Mouse (Mus musculus): Measurements from ENCODE around the gene Grin2a. TPM values are rescaled to one million over a fixed set of nuclear protein-coding genes. Genes with fewer than 3 reads are reported as not detected.

Grin2a gene
- polyA plus RNA-seq, 1 experiment from 2014 or later, result 0.47 TPM

DNA sequence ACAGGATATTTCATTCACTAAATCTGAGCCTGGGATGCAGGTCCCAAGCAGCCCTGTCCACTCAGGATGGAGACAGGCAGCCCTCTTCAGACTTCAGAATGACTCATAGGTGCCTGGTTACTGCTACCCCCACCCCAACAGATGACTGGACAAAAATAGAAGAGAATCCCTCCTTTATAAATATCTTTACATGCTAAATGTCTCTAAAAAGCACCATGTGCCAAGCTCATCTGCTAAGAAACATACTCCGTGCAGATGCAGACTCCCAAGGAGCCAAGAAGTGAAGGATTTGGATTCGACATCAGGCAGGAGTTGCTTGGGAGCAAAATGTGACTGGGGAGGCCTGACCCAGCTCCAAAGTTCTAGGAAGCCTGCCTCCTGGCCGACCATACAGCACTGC is 46.1 kb downstream of the Grin2a start:
- ATAC-seq (no peak), DNase-seq (ENCODE audit: low spot score) (no peak)
- no peaks in the 10 kb centered on the region for H3K4me1 ChIP-seq (ENCODE audit: control insufficient read depth, insufficient read depth, low read length)
- WGBS, result 76% methylated on average over 3 of the region's 3 CpGs
- no peaks in the 10 kb centered on the region for H3K36me3 ChIP-seq (ENCODE audit: control insufficient read depth, insufficient read depth, low read length)
- H3K4me2 ChIP-seq (ENCODE audit: low read length), result no peak overlapping the region
- no peak overlapping the region for H3K4me3 ChIP-seq (ENCODE audit: low read depth, low read length)
- no peaks in the 10 kb centered on the region for H3K9me3 ChIP-seq (replicated peaks; ENCODE audit: control insufficient read depth, low read length)
- H3K9ac ChIP-seq (ENCODE audit: low read length), result no peak overlapping the region
- H3K27me3 ChIP-seq (replicated peaks; ENCODE audit: control insufficient read depth, insufficient read depth, low read length), result no peaks in the 10 kb centered on the region
- no peak overlapping the region for H3K27ac ChIP-seq (ENCODE audit: low read depth, low read length)

DNA sequence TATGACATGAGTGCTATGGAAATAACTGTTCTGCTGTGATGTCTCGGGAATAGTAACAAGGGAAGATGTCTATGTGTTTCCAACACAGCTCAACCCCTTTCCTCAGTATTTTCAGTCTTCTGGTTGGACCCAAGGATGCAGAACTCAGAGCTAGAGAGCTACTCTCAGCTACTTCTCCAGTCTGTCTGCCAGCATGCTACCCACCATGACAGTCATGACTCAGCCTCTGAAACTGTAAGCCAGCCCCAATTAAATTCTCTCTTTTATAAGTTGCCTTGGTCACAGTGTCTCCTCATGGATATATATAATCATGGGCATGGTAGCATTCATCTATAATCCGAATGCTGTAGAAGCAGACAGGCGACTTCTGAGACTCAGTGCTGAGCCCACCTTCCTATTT is 47.9 kb downstream of the Grin2a start:
- 87% methylated on average over 3 of the region's 3 CpGs for WGBS
- ATAC-seq, result no peak

DNA sequence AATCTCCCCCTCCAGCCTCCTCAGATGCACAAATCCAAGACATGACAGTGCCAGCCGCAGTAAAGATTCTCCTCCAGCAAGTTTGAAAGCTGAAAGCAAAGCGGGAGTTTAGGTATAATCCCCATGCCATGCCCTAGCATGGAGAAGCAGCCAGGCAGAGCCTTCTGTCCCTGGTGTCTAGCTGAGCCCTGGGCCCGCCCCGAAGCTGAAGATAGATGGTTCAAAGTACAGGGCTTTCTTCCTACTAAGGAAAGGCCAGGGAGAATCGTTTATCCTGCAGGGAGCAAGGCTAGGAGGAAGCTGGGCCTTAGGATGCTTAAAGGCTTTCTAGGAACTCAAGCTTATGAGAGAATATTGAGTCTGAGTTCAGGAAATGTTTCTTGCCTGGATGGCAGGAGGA is 50.5 kb downstream of the Grin2a start:
- no peak overlapping the region for H3K9ac ChIP-seq (ENCODE audit: low read length)
- WGBS, result 77% methylated on average over 5 of the region's 5 CpGs
- no peaks in the 10 kb centered on the region for H3K9me3 ChIP-seq (replicated peaks; ENCODE audit: control insufficient read depth, low read length)
- no peaks in the 10 kb centered on the region for H3K27me3 ChIP-seq (replicated peaks; ENCODE audit: control insufficient read depth, insufficient read depth, low read length)
- no peak overlapping the region for H3K27ac ChIP-seq (ENCODE audit: low read depth, low read length)
- DNase-seq (ENCODE audit: low spot score) (no peak), ATAC-seq (no peak)
- H3K36me3 ChIP-seq (ENCODE audit: control insufficient read depth, insufficient read depth, low read length), result no peaks in the 10 kb centered on the region
- H3K4me1 ChIP-seq (ENCODE audit: control insufficient read depth, insufficient read depth, low read length), result no peaks in the 10 kb centered on the region
- H3K4me2 ChIP-seq (ENCODE audit: low read length), result no peak overlapping the region
- no peak overlapping the region for H3K4me3 ChIP-seq (ENCODE audit: low read depth, low read length)

More for the DNA sequence above, 47.9 kb downstream of the Grin2a start:
- no peak overlapping the region for H3K4me2 ChIP-seq (ENCODE audit: low read length)
- H3K4me3 ChIP-seq (ENCODE audit: low read depth, low read length), result no peak overlapping the region
- DNase-seq (ENCODE audit: low spot score), result no peak
- H3K27me3 ChIP-seq (replicated peaks; ENCODE audit: control insufficient read depth, insufficient read depth, low read length), result no peaks in the 10 kb centered on the region
- no peaks in the 10 kb centered on the region for H3K9me3 ChIP-seq (replicated peaks; ENCODE audit: control insufficient read depth, low read length)
- no peaks in the 10 kb centered on the region for H3K4me1 ChIP-seq (ENCODE audit: control insufficient read depth, insufficient read depth, low read length)
- H3K9ac ChIP-seq (ENCODE audit: low read length), result no peak overlapping the region
- no peaks in the 10 kb centered on the region for H3K36me3 ChIP-seq (ENCODE audit: control insufficient read depth, insufficient read depth, low read length)
- no peak overlapping the region for H3K27ac ChIP-seq (ENCODE audit: low read depth, low read length)

DNA sequence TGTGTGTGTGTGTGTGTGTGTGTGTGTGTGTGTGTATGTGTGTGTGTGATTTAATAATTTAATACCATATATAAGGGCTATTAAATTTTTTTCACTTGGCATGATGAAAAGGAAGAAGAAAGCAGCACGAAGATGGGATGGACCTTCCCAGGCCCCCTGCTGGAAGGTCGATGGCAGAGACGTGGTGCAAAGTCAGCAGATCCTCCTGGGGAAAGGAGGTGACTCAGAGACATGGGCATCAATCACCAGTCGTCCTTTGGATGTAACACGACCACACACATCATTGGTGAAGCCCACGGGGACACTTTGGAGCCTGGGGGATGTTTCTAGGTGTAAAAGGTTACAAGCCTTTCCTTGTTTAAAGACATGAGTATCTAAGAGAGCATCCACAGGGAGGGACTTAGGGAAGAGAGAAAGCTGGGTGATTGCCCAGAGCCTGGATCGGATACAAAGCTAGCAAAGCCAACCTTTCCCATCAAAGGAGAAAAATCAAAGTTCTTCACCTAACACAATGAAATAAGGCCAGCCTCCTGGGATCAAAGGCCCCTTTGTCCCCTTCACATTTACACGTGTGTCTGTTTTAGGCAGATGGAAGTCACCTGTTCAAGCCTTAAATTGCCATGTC is 53.9 kb downstream of the Grin2a start:
- no peak overlapping the region for H3K4me3 ChIP-seq (ENCODE audit: low read depth, low read length)
- no peaks in the 10 kb centered on the region for H3K27me3 ChIP-seq (replicated peaks; ENCODE audit: control insufficient read depth, insufficient read depth, low read length)
- ATAC-seq, result no peak
- H3K9ac ChIP-seq (ENCODE audit: low read length), result no peak overlapping the region
- H3K4me2 ChIP-seq (ENCODE audit: low read length), result no peak overlapping the region
- H3K9me3 ChIP-seq (replicated peaks; ENCODE audit: control insufficient read depth, low read length), result no peaks in the 10 kb centered on the region
- WGBS, result 64% methylated on average over 8 of the region's 8 CpGs
- H3K36me3 ChIP-seq (ENCODE audit: control insufficient read depth, insufficient read depth, low read length), result no peaks in the 10 kb centered on the region
- H3K27ac ChIP-seq (ENCODE audit: low read depth, low read length), result no peak overlapping the region
- H3K4me1 ChIP-seq (ENCODE audit: control insufficient read depth, insufficient read depth, low read length), result no peaks in the 10 kb centered on the region
- no peak for DNase-seq (ENCODE audit: low spot score)

DNA sequence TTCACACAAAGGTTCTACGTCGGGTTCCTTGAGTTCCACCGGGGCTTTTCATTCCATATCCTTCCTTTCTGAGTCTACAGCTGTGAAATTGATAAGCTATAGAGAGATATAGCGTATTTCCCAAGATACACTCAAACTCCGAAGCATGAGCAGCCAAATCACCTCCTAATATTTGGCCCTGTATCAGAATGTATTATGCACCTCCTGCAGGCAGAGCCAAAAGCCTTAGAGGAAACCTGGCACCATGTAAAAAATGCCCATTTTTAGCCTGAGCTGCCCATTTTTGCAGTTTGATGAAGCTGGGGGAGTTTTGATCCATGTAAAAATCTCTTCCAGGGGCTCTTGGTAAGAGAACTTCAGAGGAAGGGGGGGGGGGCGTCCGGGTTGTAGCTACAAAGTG is 54.6 kb downstream of the Grin2a start:
- no peak overlapping the region for H3K4me2 ChIP-seq (ENCODE audit: low read length)
- no peak overlapping the region for H3K4me3 ChIP-seq (ENCODE audit: low read depth, low read length)
- H3K4me1 ChIP-seq (ENCODE audit: control insufficient read depth, insufficient read depth, low read length), result no peaks in the 10 kb centered on the region
- DNase-seq (ENCODE audit: low spot score), result no peak
- H3K27ac ChIP-seq (ENCODE audit: low read depth, low read length), result no peak overlapping the region
- no peaks in the 10 kb centered on the region for H3K36me3 ChIP-seq (ENCODE audit: control insufficient read depth, insufficient read depth, low read length)
- no peaks in the 10 kb centered on the region for H3K27me3 ChIP-seq (replicated peaks; ENCODE audit: control insufficient read depth, insufficient read depth, low read length)
- no peak for ATAC-seq
- WGBS, result 89% methylated on average over 7 of the region's 7 CpGs
- no peaks in the 10 kb centered on the region for H3K9me3 ChIP-seq (replicated peaks; ENCODE audit: control insufficient read depth, low read length)
- no peak overlapping the region for H3K9ac ChIP-seq (ENCODE audit: low read length)

DNA sequence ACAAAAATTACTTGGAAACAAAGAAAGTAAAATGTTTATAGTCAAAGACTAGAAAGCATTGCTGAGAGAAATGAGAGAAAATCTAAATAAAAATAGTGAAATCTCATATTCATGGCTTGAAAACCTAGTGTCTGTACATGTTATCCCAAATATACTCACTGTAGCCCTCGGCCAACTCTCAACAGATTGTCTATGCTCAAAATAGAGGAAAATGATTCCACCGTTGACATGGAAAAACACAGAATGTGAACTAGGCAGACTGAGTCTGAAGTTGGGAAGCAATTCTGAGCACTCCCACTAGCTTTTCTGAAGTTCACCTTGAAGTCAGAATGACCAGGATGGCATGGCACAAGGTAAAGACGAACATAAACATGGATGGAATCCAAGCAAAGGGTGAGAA is 84.7 kb downstream of the Grin2a start:
- Histone ChIP-seq H3K9me3 (replicated peaks; ENCODE audit: control insufficient read depth, low read length) (no peaks in the 10 kb centered on the region), H3K27me3 (replicated peaks; ENCODE audit: control insufficient read depth, insufficient read depth, low read length) (no peaks in the 10 kb centered on the region), H3K27ac (ENCODE audit: low read depth, low read length) (no peak overlapping the region), H3K4me2 (ENCODE audit: low read length) (no peak overlapping the region), H3K4me1 (ENCODE audit: control insufficient read depth, insufficient read depth, low read length) (no peaks in the 10 kb centered on the region), H3K4me3 (ENCODE audit: low read depth, low read length) (no peak overlapping the region), H3K36me3 (ENCODE audit: control insufficient read depth, insufficient read depth, low read length) (no peaks in the 10 kb centered on the region), H3K9ac (ENCODE audit: low read length) (no peak overlapping the region)
- ATAC-seq (no peak), DNase-seq (ENCODE audit: low spot score) (no peak)
- 90% methylated on average over 3 of the region's 3 CpGs for WGBS

DNA sequence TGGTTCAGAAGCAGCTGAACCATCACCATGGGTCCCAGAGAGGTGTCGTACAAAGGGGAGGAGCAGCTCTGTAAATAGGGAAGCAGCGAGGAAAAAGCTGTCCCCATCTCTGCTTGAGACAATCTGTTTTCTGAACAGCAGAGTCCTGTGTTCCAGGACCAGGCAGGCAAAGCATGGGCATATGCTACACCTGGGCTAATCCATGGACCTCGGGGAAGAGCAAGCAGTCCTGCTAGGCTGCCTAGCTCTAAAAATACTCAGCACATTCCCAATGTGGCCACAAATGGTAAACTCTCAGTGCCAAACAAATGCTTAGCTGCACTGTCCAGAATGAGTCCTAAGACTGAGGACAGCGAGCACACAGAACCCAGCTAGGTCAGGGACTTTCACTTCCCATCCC is 86.1 kb downstream of the Grin2a start:
- 82% methylated on average over 4 of the region's 4 CpGs for WGBS
- no peak for ATAC-seq

DNA sequence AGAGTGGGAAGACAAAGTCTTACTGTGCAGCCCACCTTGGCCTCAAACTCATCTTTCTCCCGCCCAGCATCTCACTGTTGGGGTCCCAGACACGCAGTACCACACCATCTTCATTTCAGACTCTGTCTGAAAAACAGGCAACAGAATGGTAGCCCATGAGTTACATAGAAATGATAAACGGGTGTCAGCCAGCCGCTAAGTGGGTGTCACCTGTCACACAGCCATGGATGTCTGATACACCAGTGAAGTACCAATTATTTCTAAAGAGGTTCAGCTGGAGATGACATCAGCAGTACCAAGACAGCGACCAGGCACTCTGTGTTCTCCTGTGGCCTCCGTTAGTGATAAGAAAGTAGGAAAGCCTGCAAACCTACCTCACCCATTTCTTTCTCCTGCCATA is 90.9 kb downstream of the Grin2a start:
- H3K9ac ChIP-seq (ENCODE audit: low read length), result no peak overlapping the region
- H3K36me3 ChIP-seq (ENCODE audit: control insufficient read depth, insufficient read depth, low read length), result no peaks in the 10 kb centered on the region
- H3K9me3 ChIP-seq (replicated peaks; ENCODE audit: control insufficient read depth, low read length), result no peaks in the 10 kb centered on the region
- 81% methylated on average over 6 of the region's 6 CpGs for WGBS
- DNase-seq (ENCODE audit: low spot score) (no peak), ATAC-seq (no peak)
- H3K4me3 ChIP-seq (ENCODE audit: low read depth, low read length), result no peak overlapping the region
- no peaks in the 10 kb centered on the region for H3K27me3 ChIP-seq (replicated peaks; ENCODE audit: control insufficient read depth, insufficient read depth, low read length)
- no peak overlapping the region for H3K4me2 ChIP-seq (ENCODE audit: low read length)
- H3K27ac ChIP-seq (ENCODE audit: low read depth, low read length), result no peak overlapping the region
- no peaks in the 10 kb centered on the region for H3K4me1 ChIP-seq (ENCODE audit: control insufficient read depth, insufficient read depth, low read length)

More for the DNA sequence above, 86.1 kb downstream of the Grin2a start:
- no peak overlapping the region for H3K27ac ChIP-seq (ENCODE audit: low read depth, low read length)
- no peaks in the 10 kb centered on the region for H3K36me3 ChIP-seq (ENCODE audit: control insufficient read depth, insufficient read depth, low read length)
- H3K9ac ChIP-seq (ENCODE audit: low read length), result no peak overlapping the region
- no peak overlapping the region for H3K4me3 ChIP-seq (ENCODE audit: low read depth, low read length)
- H3K4me2 ChIP-seq (ENCODE audit: low read length), result no peak overlapping the region
- DNase-seq (ENCODE audit: low spot score), result no peak
- no peaks in the 10 kb centered on the region for H3K4me1 ChIP-seq (ENCODE audit: control insufficient read depth, insufficient read depth, low read length)
- no peaks in the 10 kb centered on the region for H3K27me3 ChIP-seq (replicated peaks; ENCODE audit: control insufficient read depth, insufficient read depth, low read length)
- H3K9me3 ChIP-seq (replicated peaks; ENCODE audit: control insufficient read depth, low read length), result no peaks in the 10 kb centered on the region

DNA sequence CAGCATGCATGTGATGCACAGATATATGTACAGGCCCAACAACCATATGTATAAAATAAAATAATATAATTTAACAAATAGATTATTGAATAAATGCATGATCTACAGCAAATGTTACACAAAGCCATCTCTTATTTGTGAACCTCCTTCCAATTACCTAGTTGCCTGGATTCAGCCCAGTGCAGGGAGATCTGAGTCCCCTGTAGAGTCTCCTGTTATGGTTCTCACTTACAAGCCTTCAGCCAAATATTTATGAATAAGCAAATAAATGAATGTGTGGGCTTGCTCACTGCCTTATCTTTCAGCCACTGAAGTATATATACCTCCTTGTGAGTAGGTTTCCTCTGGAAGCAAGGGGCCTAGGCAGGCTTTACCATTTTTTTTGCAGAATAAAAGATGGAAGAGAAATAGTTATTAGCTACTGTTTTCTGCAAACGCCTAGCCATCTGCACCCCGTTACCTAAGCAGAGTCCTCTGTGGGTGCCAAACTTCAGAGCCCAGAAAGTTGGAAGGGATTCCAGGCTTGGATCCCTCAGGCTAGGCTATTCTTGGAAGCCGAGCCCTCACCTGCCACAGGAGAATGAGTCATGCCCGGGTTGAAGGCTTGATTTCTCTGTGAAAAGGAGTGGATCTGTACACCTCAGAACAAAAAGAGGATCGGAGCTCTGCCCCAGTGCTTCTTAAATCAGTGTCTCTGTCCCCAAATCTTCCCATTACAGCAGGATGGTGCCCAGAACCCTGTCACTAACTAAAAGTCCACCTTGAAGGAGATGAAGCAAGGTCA is 92.5 kb downstream of the Grin2a start:
- ATAC-seq, result no peak
- Histone ChIP-seq H3K36me3 (ENCODE audit: control insufficient read depth, insufficient read depth, low read length) (no peaks in the 10 kb centered on the region), H3K27ac (ENCODE audit: low read depth, low read length) (no peak overlapping the region), H3K4me3 (ENCODE audit: low read depth, low read length) (no peak overlapping the region), H3K9me3 (replicated peaks; ENCODE audit: control insufficient read depth, low read length) (no peaks in the 10 kb centered on the region), H3K9ac (ENCODE audit: low read length) (no peak overlapping the region), H3K4me2 (ENCODE audit: low read length) (no peak overlapping the region), H3K4me1 (ENCODE audit: control insufficient read depth, insufficient read depth, low read length) (no peaks in the 10 kb centered on the region), H3K27me3 (replicated peaks; ENCODE audit: control insufficient read depth, insufficient read depth, low read length) (no peaks in the 10 kb centered on the region)
- DNase-seq (ENCODE audit: low spot score), result no peak
- 81% methylated on average over 5 of the region's 5 CpGs for WGBS
